Mouse (Mus musculus) mouse trophoblast stem cell (cell line): Measurements from ENCODE around the gene Racgap1.

Experiments
- in situ Hi-C, 2 experiments: fragments of 300-500 bp; cut with MseI, MboI; formaldehyde crosslinking; loops; 2 replicates in 1 of 2; 3 replicates in 1 of 2; pipeline ENCODE4 v1.15.1; 2025

Racgap1 gene

DNA sequence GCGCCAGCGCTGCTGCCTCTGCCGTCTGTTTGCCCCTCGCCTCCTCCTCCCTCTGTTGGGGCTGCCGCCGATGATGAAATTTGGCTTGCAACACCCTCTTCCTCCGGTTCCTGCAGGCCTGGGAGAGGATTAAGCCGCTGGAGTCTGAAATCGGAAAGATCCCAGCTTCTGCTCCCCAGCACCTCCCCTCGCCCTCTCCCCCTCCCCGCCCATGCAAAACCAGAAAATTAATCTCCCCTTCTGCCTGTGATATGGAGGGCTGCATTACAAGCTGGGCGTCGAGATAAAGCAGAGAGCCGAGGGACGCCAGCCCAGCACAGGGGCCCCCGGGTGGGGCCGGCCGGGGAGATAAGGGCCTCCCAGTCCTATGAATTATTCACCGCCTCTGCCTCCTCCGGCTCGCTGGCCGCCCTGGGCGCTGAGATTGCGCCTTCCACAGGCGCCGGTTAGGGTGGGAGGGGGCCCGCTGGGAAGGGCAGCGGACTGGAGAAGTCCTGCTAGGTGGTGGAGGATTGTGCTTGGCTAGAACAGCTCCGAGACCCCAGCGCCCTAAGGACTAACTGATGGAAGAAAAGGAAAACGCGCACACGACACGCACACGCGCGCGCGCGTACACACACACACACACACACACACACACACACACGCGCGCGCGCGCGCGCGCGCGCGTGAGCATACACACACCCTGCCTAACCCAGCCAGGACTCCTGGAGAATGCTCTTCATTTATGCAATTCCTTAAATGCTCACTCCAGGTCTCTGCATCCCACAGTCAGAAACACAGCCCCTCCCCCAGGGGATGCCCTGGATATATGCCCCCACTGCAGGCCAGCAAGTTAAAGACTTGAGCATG, 13.4 kb upstream of the Racgap1 start:
- in situ Hi-C loops = loop anchor here (5.0 kb wide), 2 partner anchors 68 to 73 kb away; partner anchors contain the start of gene Aqp5 (in 1 of the 2)

DNA sequence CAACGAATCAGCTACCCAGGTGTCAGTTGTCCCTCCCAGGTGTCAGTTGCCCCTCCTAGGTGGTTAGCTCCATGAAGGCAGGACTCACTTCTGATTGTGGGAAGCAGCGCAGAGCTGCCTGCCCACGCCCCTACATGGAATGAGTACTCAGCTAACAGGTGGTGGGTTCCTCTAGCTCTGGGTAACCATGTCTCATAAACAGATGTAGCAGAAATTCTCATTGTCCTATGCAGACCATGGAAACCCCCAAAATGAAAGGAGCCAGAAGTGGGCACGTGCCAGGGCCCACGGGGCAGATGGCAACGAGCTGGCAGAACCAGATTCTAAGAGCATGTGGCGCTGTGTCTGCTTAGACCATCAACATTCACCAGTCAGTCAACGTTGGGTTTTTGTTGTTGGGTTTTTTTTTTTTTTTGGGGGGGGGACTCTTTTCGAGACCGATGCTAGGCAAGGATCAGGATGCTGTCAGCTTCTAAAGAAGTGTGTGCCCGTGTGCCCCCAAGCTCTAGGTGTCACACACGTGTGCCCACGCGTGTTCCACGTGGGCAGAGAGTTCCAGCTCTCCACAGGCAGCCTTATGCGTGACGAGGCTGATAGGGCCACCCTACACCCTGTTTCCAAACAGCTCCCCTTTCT, 12.6 kb upstream of the Racgap1 start:
- in situ Hi-C loops = no loop called here

DNA sequence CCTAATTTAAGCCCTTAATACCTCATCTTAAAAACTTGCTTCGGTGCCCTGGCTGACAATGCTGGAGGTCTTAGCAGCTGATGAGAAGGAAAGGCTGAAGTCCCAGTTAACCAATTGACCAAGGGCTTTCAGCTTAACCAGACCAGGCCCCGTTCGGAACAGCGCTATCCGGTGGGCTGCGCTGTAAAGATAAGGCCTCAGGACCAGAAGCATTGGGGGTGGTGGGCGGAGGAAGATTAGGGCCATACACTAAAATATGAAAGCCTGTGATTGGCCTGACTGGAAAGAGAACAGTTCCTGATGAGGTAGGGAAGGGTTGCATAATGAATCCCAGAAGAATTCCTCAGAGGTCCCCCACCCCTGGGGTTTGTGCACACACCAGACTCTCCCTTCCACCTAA, 10.9 kb upstream of the Racgap1 start:
- in situ Hi-C loops = no loop called here

DNA sequence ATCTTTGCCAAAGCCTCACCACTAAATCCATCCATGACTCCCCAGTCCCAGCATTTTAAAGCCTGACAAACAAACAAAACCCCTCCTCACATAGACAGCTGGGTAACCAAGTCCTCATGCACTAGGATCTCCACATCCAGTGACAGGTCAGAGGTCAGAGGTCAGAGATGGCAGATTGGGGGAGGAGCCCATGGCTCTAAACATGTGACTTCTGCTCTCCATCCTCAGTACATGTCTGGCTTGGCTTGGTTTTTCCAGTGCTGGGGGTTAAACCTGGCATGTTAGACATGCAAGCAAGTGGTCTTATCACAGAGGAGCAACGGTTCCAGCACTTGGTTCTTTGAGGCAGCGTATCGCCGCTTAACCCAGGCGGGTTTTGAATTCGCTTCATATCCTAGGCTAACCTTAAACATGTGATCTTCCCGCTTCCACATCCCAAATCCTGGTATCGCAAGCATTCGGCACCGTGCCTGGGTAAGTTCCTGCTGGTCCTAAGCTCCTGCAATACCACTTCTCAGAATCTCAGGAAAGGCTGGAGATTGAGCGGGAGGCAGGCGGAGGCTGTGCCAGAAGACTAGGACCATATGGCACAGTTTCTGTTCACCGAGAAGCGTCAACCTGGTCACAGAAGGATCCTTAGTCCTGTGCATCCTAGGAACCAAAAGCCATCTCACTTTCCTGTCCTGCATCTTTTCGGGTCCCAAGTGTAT, 9.8 kb upstream of the Racgap1 start:
- in situ Hi-C loops = no loop called here

DNA sequence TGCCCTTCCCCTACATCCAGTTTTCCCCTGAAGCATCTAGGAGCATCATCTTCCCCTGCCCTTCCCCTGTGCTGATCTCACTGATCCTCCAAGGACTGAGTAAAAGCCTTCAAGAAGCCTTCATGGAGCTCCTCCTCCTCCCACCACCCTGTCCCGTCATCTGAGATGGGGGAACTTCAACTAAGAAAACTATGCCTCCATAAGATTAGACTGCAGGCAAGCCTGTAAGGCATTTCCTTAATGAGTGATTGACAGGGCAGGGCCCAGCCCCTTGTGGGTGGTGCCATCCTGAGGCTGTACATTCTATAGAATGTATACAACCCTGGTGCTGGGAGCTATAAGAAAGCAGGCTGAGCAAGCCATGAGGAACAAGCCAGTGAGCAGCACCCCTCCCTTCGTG, 7.0 kb upstream of the Racgap1 start:
- in situ Hi-C loops = no loop called here

DNA sequence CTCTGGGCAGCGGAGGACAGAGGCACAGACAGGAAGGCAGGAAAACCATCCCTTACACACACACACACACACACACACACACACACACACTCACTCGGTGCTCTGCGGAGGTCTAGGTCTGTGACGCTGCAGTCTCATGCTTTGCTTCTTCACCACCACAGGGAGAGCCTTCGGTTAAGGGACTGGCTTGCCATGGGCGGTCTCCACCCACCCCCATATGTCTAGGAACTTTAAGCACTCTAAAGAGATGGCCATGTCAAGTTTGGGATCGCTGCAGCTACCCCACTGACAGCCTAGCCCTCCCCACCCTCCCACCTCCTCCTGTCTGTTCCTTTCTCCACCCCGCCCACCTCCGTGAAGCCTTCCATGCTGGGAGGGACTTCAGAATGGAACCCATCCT, 4.5 kb upstream of the Racgap1 start:
- in situ Hi-C loops = no loop called here

DNA sequence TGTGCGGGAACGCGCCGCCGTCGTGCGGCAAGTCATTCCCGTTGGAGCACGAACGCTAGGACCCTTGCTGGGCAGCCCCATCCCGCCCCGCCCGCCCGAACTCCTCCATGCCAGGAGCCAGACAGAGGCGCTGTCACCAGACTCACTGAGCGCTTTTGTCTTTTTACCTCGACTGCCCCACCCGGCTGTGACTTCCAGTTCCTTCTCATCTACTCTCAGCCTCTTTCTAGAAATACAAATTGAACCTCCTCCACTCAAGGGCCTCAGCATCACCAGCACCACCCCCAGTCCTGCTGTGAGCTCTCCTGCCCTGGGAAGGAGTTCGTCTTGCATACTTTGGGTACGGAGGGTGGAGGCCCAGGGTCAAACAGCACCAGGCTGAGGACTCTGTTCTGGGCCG, 2.4 kb upstream of the Racgap1 start:
- in situ Hi-C loops = no loop called here

DNA sequence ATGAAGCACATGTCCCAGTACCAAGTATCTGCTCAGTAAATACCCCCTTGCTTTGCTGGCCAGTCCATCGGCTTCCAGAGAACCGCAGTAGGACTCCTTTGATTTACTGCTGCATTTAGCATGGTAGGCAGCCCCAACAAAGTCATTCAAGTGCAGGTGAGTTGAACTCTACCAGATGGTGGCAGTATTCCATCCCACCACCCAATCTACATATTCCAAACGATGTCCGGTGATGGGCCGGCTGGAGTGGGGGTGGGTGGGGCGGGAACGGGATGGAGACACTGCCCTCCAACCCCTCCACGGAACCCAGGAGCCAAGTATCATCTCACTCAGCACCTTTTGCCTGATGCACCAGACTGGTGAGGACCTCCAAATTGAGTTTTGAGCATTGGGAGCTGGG, 1.8 kb upstream of the Racgap1 start:
- in situ Hi-C loops = no loop called here

DNA sequence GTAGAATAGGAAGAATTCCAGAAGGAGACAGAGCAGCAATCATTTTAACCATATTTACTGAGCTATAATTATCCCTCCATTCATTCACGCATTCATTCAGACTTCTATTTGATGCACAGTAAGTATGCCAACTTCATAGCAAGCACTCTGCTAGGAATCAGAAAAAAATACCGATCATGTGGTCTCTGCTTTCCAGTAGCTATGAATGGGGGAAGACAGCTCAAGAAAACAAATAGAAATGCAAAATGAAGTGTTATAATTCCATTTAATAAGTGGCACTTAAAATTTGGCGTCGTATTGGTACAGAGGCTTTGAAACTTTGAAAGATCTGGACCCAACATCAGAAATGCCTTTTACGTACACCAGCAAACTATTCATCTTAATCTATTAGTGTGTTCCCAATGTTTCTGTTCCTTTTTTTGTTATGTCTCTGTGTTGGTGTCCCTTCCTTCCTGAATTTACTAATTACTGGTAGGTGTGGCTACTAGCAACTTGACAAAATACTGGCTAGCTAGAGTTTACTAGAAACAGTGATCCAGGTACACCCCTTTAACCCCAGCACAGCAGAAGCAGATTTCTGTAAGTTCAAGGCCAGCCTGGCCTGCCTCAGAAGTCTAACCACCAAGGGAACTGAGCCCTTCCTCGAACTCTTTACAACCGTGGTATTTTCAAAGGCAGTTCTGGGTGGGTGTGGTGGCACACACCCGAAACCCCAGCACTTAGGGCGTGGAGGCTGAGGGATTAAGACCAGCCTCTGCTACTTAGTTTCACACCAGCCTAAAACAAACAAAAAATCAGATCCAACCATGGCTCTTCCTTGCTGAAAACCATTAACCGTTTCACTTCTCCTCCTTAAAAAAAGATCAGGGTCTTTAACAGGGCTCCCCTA, 772 bp upstream of the Racgap1 start:
- in situ Hi-C loops = no loop called here

DNA sequence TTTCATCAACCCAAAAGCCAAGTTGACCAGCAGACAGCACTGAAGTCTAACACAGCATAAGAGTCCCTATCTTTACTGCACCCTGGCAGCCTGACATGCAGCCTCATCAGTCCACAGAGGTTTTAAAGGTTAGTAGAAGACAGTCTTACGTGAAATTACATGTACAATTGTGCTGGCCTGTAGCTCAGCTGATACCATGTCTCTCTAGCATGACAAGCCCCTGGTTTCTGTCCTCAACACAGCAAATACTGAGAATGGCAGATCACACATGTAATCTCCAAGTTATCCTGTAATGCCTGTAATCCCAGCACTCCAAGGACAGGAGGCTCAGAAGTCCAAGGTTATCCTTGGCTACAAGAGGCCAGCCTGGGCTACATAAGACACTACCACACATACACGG, 1.2 kb downstream of the Racgap1 start:
- in situ Hi-C loops = no loop called here

DNA sequence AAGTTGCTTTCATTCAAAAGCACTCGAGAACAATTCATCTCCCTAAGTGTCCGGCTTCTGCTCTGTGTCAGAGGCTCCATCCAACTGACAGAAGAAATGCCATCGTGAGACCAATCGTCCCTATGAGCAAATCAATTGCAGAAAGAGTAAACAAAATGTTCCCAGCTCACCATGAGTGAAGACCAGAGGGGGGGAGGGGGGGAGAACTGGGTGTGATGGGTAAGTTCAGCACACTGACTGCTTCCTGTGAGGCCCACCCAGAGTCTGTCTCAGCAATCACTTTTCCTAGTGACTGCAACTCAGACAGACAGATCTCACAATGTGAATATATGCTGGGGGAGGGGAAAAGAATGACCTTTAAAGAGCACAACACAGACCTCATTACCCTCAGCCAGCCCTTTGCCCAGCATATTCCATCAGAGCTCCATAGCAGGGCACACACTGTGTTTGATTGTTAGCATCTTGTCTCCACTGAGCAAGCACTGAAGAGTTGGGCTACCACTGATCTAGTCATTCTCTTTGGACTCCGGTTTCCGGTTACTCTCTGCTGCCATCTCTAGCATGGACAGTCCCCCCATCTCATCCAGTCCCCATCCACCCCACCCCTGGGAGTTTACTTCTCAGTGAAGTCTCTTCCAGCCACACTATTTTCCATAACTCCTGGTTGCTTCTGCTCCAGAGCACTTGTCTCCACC, 2.2 kb downstream of the Racgap1 start:
- in situ Hi-C loops = no loop called here

DNA sequence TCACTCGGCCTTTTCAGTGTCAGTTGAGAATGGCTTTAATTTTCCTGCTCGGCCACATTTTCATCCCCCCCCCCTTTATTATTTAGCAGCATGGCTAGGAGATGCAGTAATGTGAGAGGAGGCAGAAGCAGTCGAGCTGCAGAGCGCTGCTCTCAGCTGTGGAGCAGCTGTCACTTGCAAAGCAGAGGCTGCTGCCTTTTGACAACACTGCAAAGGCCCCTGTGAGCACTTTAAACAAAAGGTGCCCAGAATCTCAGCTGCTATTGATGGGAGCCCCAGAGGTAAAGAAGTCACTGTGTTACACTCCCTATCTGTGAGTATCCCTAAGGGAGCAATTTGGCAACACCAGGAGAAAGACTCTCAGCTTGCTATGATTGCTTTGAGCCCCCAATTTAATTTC, 3.1 kb downstream of the Racgap1 start:
- in situ Hi-C loops = no loop called here

DNA sequence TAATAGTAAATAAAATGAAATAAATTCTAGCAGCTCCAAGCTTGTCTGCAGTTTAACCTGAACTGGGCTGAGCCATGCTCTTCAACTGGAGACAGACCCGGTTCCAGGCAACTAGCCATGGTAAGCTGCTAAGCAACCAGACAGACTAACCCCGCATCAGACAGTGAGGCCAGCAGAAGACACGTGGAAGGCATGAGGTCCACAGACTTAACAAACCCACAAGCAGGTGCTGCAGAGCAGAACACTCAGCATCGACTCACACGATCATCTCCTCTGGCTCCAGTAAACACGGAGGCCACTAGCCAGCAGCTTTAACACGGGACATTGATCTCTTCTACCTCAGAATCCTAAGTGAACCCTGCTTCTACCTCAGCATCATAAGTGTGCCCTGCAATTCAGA, 6.7 kb downstream of the Racgap1 start:
- in situ Hi-C loops = no loop called here

DNA sequence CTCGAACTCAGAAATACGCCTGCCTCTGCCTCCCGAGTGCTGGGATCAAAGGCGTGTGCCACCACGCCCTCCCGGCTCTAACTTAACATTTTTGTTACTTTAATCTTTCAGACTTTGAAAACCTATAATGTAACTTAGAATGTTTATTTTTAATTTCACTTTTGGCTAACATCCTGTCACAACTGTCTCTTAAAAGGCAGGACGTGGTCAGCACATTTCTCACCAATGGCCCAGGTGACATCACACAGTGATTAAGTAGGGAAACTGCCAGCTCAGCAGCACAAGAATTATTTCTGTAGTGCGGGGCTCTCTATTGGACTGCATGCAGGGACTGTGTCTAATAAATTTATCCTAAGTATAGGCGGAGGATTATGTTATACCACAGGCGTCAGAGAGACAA, 7.6 kb downstream of the Racgap1 start:
- in situ Hi-C loops = no loop called here

DNA sequence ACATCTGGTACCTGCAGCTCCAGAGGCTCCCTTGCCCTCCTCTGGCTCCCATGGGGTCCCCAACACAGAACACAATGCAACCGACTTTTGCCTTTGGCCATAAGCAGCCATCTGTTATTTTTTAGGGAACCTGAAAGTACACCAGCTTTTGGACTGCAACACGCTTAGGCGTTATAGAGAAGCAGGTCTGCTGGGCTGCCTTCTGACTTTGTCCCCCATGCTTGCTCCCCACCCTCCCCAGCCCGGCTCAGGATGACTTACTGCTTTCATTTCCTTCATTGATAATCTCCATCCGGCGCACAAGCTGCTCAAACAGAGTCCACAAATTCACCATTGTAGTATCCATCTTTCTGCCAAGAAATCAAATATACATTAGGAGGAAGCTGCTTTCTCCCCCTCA, 8.8 kb downstream of the Racgap1 start:
- in situ Hi-C loops = no loop called here

DNA sequence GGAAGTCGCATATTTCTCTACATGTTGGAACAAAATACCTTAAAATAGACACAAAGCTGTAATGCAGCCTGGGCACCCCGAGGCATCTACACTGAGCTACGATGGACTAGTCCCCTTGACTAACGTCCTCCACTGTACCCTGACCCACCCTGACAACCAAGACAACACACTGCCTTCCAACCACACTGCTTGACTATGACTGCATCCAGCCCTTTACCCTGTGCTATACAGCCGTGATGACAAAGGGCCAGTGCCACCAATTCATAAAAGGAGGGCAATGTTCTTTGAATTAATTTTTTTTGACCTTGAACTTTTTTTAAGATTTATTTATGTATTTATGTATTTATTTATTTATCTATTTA, 13.4 kb downstream of the Racgap1 start:
- in situ Hi-C loops = no loop called here

DNA sequence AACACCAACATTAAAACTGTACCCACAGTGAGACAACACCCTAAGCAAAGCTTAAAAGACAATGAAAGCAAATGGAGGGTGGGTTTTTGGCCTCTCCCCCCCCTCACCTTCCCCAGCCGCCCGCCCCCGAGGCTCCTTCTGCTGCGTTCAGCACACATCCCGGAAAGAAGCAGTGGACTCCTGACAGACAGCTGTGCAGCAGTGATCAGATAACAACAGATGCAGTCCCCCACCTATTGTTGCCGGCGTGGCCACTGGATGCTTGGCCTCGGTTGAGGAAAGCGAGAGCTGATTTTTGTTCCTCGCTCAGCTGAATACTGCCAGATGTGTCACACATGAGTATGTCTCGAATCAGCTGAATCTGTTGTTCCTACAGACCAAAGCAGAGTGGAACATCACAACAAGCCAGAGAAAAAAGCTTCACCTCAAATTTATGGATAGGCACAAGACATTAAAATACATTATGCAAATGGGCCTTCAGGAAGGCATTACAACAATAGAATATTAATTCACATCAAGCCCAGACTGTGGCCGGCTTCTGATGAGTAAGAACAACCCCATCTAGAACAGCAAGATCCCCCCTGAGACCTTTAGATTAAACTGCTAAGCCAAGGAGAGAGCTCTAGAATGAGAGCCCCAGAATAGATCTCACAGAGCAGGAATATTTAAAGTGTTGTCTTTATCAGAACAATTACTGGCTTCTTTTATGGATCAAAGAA, 13.9 kb downstream of the Racgap1 start:
- in situ Hi-C loops = no loop called here

DNA sequence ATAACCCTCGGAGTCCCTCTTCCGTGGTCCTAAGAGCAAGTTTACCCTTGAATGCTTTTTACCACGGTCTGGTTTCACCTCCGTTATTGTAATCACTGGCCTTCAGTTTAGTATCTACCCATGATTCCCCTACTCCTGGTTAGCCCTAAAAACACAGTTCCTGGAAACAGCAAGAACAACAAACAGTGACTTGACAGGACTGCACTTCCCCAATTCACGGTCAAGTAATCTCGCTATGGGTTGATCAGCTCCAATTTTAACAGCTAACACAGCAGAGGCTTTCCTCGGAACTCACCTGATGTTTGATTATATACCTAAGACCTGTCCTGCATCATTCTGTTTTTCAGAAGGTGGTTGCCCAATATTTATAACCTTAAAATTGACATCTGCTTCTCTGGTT, 16.8 kb downstream of the Racgap1 start:
- in situ Hi-C loops = no loop called here

DNA sequence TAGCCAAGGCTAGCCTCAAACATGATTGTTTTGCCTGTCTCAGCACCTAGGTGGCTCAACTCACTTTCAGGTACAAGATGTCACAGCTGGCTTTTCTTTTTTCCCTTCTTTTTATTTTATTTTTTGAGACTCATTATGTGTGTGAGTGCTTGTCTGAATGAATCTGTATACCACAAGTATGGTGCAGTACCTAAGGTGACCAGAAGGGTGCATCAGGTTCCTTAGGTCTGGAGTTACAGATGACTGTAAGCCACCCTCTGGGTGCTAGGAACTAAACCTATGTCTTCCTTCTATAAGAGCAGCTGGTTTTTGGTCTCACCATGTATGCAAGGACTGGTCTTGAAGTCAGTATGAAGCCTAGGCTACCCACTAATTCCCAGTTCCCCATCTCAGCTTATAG, 19.8 kb downstream of the Racgap1 start:
- in situ Hi-C loops = no loop called here

DNA sequence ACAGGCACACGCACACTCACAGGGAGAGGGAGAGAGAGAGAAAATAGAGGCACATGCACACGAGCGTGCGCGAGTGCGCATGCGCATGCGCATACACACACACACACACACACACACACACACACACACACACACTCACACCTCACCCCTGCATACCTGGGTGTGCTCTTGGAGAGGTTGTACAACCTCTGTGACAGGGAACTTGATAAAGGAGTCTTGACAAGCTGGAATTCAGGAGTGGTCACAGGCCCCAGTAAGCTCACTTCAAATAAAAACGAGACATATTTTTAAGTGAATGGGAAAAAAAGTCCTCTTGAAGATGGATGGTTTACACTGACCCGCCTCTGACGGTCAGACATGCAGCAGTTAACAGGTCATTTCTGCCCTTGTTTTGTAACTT, 29.4 kb downstream of the Racgap1 start:
- in situ Hi-C loops = no loop called here

DNA sequence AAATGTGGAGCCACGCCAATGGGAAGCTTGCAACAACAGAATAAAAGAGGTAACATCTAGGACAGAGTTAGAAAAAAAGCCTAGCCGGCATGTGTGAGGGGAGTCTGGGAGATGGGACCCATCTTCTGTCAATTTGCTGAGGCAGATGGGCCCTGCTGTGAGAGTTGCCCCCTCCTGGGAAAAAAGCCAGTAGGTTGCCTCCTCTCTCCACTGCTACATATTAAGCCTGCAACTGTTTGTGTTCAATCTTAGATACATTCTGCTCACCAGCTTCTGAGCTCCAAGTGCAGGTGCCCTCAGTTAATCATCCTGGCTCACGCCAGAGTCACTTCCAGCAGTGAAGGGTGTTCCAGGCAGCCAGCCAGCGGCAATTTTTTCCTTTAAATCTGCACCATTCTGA, 31.6 kb downstream of the Racgap1 start:
- in situ Hi-C loops = no loop called here
